Mouse (Mus musculus) erythroblast, embryonic 14.5 days (primary cell): ENCODE results near the gene Qtrt2.

Source experiments
- GATA1 ChIP-seq: IDR thresholded peaks from 2 replicates; pipeline ENCODE4 v1.6.1; 2012; ENCODE audit warnings: low read length, inconsistent platforms, mixed read lengths
- TAL1 ChIP-seq: IDR thresholded peaks from 3 replicates; pipeline ENCODE4 v1.6.1; 2012; ENCODE audit warnings: low read length, inconsistent platforms, mixed read lengths

DNA sequence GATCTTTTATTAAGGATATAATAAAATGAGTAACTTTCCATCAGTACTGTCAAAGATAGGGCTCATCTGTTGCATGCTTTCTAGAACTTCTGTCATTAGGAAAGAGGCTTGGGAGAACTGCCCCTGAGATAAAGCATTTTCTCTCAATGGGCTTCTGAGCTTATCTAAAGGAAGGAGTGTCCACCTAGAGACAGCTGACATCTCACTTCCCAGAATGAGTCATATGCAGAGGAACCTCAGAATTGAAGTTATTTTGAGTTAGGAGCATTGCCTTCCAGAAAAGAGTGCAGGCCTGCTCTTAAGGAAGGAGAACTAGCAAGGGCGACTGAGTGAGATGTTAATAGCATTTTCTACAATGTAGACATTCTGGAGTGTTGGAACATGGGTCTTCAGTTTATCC lies 85.4 kb downstream of the Qtrt2 start:
- TF ChIP-seq GATA1 (no peak), TAL1 (no peak)
